Mouse (Mus musculus) cerebellum, adult 2 months (tissue): Measurements from ENCODE around the gene Olfr1025-ps1. TPM values are rescaled to one million over a fixed set of nuclear protein-coding genes. Genes with fewer than 3 reads are reported as not detected.

Experiments
- DNase-seq, 2 experiments: peaks; one replicate each; pipeline ENCODE4 v3.0.0; 2021
- H3K27ac ChIP-seq: fragments of 200-500 bp; 2 replicates; pipeline ENCODE4 v1.5.1; 2012; ENCODE audit warnings: low read length, control low read depth, inconsistent platforms; ENCODE audit not compliant: insufficient read depth
- H3K27me3 ChIP-seq: fragments of 200-500 bp; 2 replicates; pipeline ENCODE4 v1.6.1; 2012; ENCODE audit warnings: inconsistent platforms, mild to moderate bottlenecking, low read length, moderate library complexity; ENCODE audit not compliant: control insufficient read depth, insufficient read depth
- H3K4me1 ChIP-seq: fragments of 200-500 bp; 2 replicates; pipeline ENCODE4 v1.6.1; 2011; ENCODE audit warnings: low read length; ENCODE audit not compliant: control insufficient read depth, insufficient read depth
- H3K4me3 ChIP-seq: fragments of 200-500 bp; replicated peaks from 2 replicates; pipeline ENCODE3; 2011; ENCODE audit warnings: mild to moderate bottlenecking, low read depth, low read length, control low read depth; ENCODE audit not compliant: insufficient read depth
- CTCF ChIP-seq: fragments of 200-500 bp; IDR thresholded peaks from 2 replicates; pipeline ENCODE4 v1.5.1; 2011; ENCODE audit warnings: low read depth, mild to moderate bottlenecking, control low read depth, low read length, moderate library complexity, borderline replicate concordance; ENCODE audit not compliant: insufficient read depth
- POLR2A ChIP-seq: fragments of 200-500 bp; IDR thresholded peaks from 2 replicates; pipeline ENCODE4 v1.6.1; 2011; ENCODE audit warnings: low read length, control low read depth, borderline replicate concordance; ENCODE audit not compliant: insufficient read depth
- WGBS: fragments of 180-500 bp; shearing (Covaris S2); methylation state at CpG from one replicate; pipeline ENCODE4 v1.1.7; 2018; 5-methylcytosine and 5-hydroxymethylcytosine counted together
- polyA plus RNA-seq: library from polyadenylated mRNA; depleted of rRNA; stranded (reverse); fragments of >200 nt; gene quantifications from 2 replicates; pipeline ENCODE4 v1.2.3, GENCODE M21; 2012; rRNA removed

Gene Olfr1025-ps1
- not detected in 2 replicates for polyA plus RNA-seq

- Histone ChIP-seq H3K4me3 (no peak within 1 kb of the TSS), H3K27ac (no peak within 1 kb of the TSS), H3K4me1 (no peaks in the 10 kb centered on the region), H3K27me3 (no peaks in the 10 kb centered on the region; the same call in 1 of the 2 replicates)
- TF ChIP-seq POLR2A (no peak), CTCF (no peak)
- WGBS = 41% methylated on average over 1 of the region's 1 CpGs
- DNase-seq = no peak
Observed at GRCm38 (mm10) chr2:85914893-85915292, at the start of gene Olfr1025-ps1. Gene Olfr1025-ps1, plus strand, starts transcription at chr2:85915193.

GRCm38 (mm10) chr2:85868294-85868693 is 46.7 kb upstream of the Olfr1025-ps1 start, which contains the start of gene Olfr1022:
Gene Olfr1022, plus strand, starts transcription at chr2:85868594.
- Histone ChIP-seq H3K4me1 (no peaks in the 10 kb centered on the region), H3K27me3 (no peaks in the 10 kb centered on the region), H3K27ac (no peak within 1 kb of the TSS), H3K4me3 (no peak within 1 kb of the TSS)
- no peak for DNase-seq
- no peak for TF ChIP-seq POLR2A
- no peak for TF ChIP-seq CTCF
- WGBS = 58% methylated on average over 2 of the region's 2 CpGs

GRCm38 (mm10) chr2:85885340-85885739 is 29.7 kb upstream of the Olfr1025-ps1 start, which contains the start of gene Olfr1023:
Gene Olfr1023, plus strand, starts transcription at chr2:85885640.
- Histone ChIP-seq H3K4me1 (no peaks in the 10 kb centered on the region), H3K27ac (no peak within 1 kb of the TSS), H3K27me3 (no peaks in the 10 kb centered on the region), H3K4me3 (no peak within 1 kb of the TSS)
- no peak for TF ChIP-seq POLR2A
- no peak for TF ChIP-seq CTCF
- WGBS = 69% methylated on average over 2 of the region's 2 CpGs
- DNase-seq = no peak

GRCm38 (mm10) chr2:85904952-85905351 is 10.0 kb upstream of the Olfr1025-ps1 start, which contains the start of gene Olfr1024:
Gene Olfr1024, minus strand, starts transcription at chr2:85905052.
- WGBS = 87% methylated on average over 3 of the region's 3 CpGs
- TF ChIP-seq CTCF (no peak), POLR2A (no peak)
- no peaks in the 10 kb centered on the region for H3K4me1 ChIP-seq
- H3K27ac ChIP-seq = no peak within 1 kb of the TSS
- DNase-seq = no peak
- H3K4me3 ChIP-seq = no peak within 1 kb of the TSS
- no peaks in the 10 kb centered on the region for H3K27me3 ChIP-seq

DNA sequence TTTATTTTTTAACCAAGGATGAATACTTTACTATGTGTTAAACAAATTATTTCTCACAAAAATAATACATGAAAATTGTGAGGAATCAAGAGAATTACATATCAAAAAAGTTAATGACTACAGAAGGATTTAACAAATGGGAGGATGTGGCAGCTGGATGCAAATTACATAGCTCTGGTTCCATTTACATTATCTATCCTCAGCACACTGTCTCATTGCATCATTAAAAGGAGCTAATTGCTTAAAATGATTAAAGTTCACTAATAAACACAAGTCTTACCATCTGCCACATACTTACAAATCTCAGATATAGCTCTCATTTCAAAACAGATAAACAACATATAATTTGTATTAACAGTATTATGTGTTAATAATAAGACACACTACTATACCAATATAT is 1.8 kb upstream of the Olfr1025-ps1 start:
- Histone ChIP-seq H3K27me3 (no peaks in the 10 kb centered on the region), H3K27ac (no peak overlapping the region), H3K4me3 (no peak overlapping the region), H3K4me1 (no peaks in the 10 kb centered on the region)
- DNase-seq = no peak
- no peak for TF ChIP-seq POLR2A
- TF ChIP-seq CTCF = no peak

- Histone ChIP-seq H3K27ac (no peak within 1 kb of the TSS), H3K27me3 (no peaks in the 10 kb centered on the region; the same call in 1 of the 2 replicates), H3K4me1 (no peaks in the 10 kb centered on the region), H3K4me3 (no peak within 1 kb of the TSS)
- 90% methylated on average over 3 of the region's 3 CpGs for WGBS
- no peak for TF ChIP-seq CTCF
- TF ChIP-seq POLR2A = no peak
- DNase-seq = no peak
Observed at GRCm38 (mm10) chr2:85921258-85921657, 6.3 kb downstream of the Olfr1025-ps1 start, which contains the start of gene Olfr1026. Gene Olfr1026, plus strand, starts transcription at chr2:85921558.

- no peak within 1 kb of the TSS for H3K4me3 ChIP-seq
- H3K27me3 ChIP-seq = no peaks in the 10 kb centered on the region
- H3K27ac ChIP-seq = no peak within 1 kb of the TSS
- no peak for TF ChIP-seq POLR2A
- no peak for TF ChIP-seq CTCF
- WGBS = 69% methylated on average over 1 of the region's 1 CpGs
- no peaks in the 10 kb centered on the region for H3K4me1 ChIP-seq
- no peak for DNase-seq
Observed at GRCm38 (mm10) chr2:85950137-85950536, 35.1 kb downstream of the Olfr1025-ps1 start, which contains the start of gene Olfr1028. Gene Olfr1028, plus strand, starts transcription at chr2:85950437.

Other genes starting within 250 kb of the Olfr1025-ps1 start
- gene Olfr1006, start 236.4 kb upstream of the Olfr1025-ps1 start, polyA plus RNA-seq = not detected in 2 replicates
- not detected in 2 replicates for gene Olfr1008, start 225.8 kb upstream of the Olfr1025-ps1 start, polyA plus RNA-seq
- not detected in 2 replicates for gene Olfr1009, start 199.8 kb upstream of the Olfr1025-ps1 start, polyA plus RNA-seq
- gene Olfr1012, start 152.4 kb upstream of the Olfr1025-ps1 start, polyA plus RNA-seq = not detected in 2 replicates
- gene Olfr1013, start 148.1 kb upstream of the Olfr1025-ps1 start, polyA plus RNA-seq = not detected in 2 replicates
- not detected in 2 replicates for gene Olfr1014, start 142.5 kb upstream of the Olfr1025-ps1 start, polyA plus RNA-seq
- gene Olfr1015, start 133.2 kb upstream of the Olfr1025-ps1 start, polyA plus RNA-seq = not detected in 2 replicates
- not detected in 2 replicates for gene Olfr1016, start 112.6 kb upstream of the Olfr1025-ps1 start, polyA plus RNA-seq
- not detected in 2 replicates for gene Olfr1018, start 96.7 kb upstream of the Olfr1025-ps1 start, polyA plus RNA-seq
- gene Olfr1019, start 69.7 kb upstream of the Olfr1025-ps1 start, polyA plus RNA-seq = not detected in 2 replicates
- not detected in 2 replicates for gene Olfr1020, start 68.2 kb upstream of the Olfr1025-ps1 start, polyA plus RNA-seq
- not detected in 2 replicates for gene Olfr1022, start 46.6 kb upstream of the Olfr1025-ps1 start, polyA plus RNA-seq
- gene Olfr1023, start 29.6 kb upstream of the Olfr1025-ps1 start, polyA plus RNA-seq = not detected in 2 replicates
- not detected in 2 replicates for gene Olfr1024, start 10.1 kb upstream of the Olfr1025-ps1 start, polyA plus RNA-seq
- gene Olfr1026, start 6.4 kb downstream of the Olfr1025-ps1 start, polyA plus RNA-seq = not detected in 2 replicates
- gene Olfr1028, start 35.2 kb downstream of the Olfr1025-ps1 start, polyA plus RNA-seq = not detected in 2 replicates
- gene Olfr1029, start 58.7 kb downstream of the Olfr1025-ps1 start, polyA plus RNA-seq = not detected in 2 replicates
- not detected in 2 replicates for gene Olfr1030, start 64.1 kb downstream of the Olfr1025-ps1 start, polyA plus RNA-seq
- not detected in 2 replicates for gene Olfr1031, start 75.1 kb downstream of the Olfr1025-ps1 start, polyA plus RNA-seq
- gene Olfr1032, start 90.3 kb downstream of the Olfr1025-ps1 start, polyA plus RNA-seq = not detected in 2 replicates
- gene Olfr1033, start 105.4 kb downstream of the Olfr1025-ps1 start, polyA plus RNA-seq = 0.11 and 0.21 TPM in 2 replicates
- 0.02 and 0.05 TPM in 2 replicates for gene Olfr1034, start 130.7 kb downstream of the Olfr1025-ps1 start, polyA plus RNA-seq
- not detected in 2 replicates for gene Olfr1036, start 158.8 kb downstream of the Olfr1025-ps1 start, polyA plus RNA-seq
- gene Olfr1037, start 172.2 kb downstream of the Olfr1025-ps1 start, polyA plus RNA-seq = not detected in 2 replicates
- not detected in 2 replicates for gene Olfr1039, start 220.7 kb downstream of the Olfr1025-ps1 start, polyA plus RNA-seq
- gene Olfr1040, start 231.5 kb downstream of the Olfr1025-ps1 start, polyA plus RNA-seq = not detected in 2 replicates
- gene Olfr1042, start 246.6 kb downstream of the Olfr1025-ps1 start, polyA plus RNA-seq = not detected in 2 replicates